Mouse (Mus musculus) left cerebral cortex, postnatal 4 days (tissue): ENCODE data around the gene Ctnna3. TPM values are rescaled to one million over a fixed set of nuclear protein-coding genes. Genes with fewer than 3 reads are reported as not detected.

Experiments
- DNase-seq: peaks from one replicate; pipeline ENCODE4 v3.0.0-alpha.2; 2022
- intact Hi-C: fragments of 180-260 bp; cut with DNase I; formaldehyde crosslinking; loops from one replicate; pipeline ENCODE4 v1.15.1; 2025
- total RNA-seq, 2 experiments: library from RNA; stranded (reverse); gene quantifications; 2 replicates each; pipeline ENCODE4 v1.2.3; 2021

Ctnna3 gene
- total RNA-seq, 2 experiments from 2014 or later = 0.66 to 0.90 TPM

DNA sequence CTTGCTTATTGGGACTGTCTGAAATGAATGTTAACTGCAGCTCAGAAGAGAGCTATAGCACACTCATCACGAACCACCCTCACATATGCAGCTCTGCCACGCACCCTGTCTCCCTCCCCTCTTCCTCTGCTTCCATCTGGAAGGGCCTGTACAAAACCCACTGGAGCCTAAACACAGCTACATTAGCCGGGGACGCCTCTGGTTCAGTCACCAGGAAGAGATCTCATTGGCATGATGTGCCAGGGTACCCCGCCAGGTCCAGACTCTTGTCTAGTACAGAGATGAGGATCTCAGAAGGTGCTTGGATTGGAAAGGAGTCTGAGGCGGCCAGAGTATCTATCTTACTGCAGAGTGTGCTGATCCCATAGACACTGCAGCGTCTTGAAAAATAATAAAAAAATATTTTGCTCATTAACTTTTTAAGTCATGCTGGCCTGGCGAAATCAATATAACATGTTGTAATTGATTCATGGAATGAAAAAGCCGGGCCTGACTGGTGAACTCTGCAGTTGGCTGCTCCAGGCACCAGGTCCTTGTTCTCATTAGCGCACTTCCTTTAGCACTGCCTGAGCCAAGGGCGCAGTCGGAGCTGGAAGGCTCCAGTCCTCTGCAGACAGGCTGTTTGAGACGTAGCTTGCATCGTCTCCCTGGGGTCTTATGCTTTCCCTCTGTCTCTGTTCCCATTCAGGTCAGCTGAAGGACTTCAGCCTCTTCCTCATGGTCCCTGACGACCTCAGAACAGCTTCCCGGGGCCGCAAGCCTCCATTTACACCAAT lies 610.0 kb downstream of the Ctnna3 start:
- DNase-seq = peak; percentile 76
- intact Hi-C loops = no loop called here

GRCm38 (mm10) chr10:64041218-64041617 lies 611.3 kb downstream of the Ctnna3 start:
- no peak for DNase-seq
- intact Hi-C loops = no loop called here

DNA sequence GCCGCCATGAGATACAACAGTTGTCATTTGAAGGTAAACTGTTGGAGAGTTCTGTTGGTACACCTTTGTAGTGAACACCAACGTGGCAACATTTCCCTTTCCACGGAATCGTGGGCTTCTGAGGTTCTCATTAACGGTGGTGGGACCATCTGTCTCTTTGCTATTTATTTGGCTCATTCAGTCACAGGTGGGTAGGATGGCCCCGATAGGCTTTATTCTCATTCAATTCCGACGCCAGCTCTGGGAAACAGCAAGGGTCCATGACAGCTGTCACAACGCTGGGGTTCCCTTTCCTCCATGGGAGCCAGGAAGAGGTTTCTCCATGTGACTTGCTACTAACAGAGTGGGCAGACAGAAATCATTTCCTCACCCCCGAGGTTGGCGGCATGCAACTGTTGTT lies 612.0 kb downstream of the Ctnna3 start:
- peak; percentile 51 for DNase-seq
- intact Hi-C loops = no loop called here

DNA sequence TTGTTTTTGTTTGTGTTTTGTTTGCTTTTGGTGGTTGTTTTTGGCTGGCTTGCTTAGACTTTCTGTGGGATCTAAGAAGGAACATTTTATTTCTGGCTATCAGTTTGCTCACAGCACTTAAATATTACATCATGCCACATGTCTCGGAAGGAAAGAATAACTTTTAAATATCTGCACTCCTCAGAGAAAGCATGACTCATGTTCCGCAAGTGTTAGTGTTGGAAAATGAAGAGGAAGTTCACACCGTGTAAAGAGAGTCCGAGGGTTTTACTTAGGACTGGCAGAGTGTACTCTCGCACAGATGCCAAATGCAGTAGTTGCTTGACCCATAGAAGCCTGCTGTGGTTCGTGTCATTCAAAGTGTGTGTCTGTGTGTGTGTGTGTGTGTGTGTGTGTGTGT lies 619.3 kb downstream of the Ctnna3 start:
- no peak for DNase-seq
- intact Hi-C loops = no loop called here

DNA sequence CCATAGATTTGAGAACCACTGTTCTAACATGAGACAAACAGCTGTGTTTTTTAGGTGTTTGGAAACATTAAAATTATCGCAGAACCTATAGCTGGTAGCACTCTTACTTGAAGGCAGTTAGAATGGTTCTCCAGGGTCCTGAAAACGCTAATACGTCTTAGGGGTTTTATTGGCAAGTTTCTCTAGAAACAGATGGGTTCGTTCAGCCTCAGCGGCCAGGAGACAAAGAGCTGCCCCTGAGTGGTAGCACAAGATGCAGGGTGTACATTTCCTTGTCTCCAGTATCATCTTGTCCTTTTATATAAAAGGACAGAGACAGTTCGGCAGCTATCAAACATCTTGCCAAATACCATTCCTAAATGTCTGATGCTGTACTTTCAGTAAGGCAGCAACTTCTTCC lies 620.0 kb downstream of the Ctnna3 start:
- intact Hi-C loops = no loop called here
- peak; percentile 39 for DNase-seq

DNA sequence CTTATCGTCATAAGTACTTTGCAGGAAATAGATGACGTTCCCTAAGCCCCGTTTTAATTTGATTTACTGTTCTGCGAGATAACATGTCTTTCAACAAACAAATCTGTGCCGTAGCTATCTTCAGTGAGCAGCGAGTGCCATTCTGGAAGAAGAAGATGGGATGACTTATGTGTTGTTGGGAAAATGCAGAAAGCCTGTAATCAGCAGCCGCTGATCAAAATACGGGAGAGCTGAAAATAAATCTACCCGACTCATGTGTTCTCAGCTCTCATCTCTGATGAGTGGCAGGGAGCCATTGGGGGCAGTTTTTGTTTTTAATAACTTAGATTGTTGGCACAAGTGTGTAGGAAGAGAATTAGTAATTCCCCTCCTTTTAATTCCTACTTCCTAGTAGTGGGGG lies 633.8 kb downstream of the Ctnna3 start:
- intact Hi-C loops = no loop called here
- DNase-seq = no peak

GRCm38 (mm10) chr10:64075944-64076343 lies 646.0 kb downstream of the Ctnna3 start:
- intact Hi-C loops = no loop called here
- DNase-seq = peak; percentile 65

DNA sequence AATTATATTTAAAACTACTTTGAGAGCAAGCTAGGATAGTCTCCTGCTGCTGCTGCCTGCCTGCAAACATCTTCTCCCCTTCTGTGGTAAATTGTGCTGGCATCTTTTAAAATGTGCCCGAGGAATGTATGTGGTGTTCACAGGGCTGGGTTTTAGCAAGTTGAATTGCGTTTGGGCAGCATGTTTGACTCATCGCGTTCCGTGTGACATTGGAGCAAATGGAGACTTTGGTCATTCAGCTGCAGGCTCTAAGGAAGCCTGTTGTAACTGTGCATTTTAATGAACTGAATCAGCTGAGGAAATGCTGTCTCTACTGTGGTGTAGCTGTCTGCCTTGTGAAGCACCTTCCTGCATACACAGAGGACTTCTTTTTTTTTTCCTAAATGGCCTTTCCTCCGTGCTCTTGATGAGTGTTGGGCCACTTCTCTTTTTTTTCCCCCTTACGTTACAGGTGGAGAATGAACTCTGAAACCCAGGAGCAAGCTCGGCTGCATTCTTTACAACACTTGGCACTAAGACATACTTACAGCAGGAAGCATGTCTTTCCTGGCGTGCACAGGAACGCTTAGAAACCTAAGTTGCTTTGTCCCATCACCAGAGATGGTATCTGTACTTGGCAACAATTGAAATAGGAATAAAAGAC lies 646.6 kb downstream of the Ctnna3 start:
- no peak for DNase-seq
- intact Hi-C loops = no loop called here

DNA sequence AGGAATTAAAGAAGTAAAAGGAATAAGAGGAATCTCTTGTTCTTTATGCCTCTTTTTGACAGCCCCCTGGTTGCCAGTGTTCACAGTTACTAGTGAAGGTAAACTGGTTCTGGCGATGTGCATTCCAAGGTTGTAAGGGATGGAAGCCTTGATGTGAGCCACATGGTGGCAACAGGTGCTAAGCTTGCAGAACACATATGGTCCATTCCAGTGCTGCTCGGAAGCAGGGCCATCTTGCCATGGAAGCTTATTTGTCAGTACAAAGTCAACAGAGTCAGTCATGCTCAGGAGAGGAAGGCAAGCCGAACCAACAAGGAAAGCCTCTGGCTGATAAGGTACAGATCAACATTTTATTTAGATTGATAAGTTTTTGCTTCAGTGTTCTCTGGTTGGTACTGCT lies 652.4 kb downstream of the Ctnna3 start:
- intact Hi-C loops = loop anchor here (5.0 kb wide), 1 partner anchor 500 kb away; no protein-coding TSS in a partner anchor
- no peak for DNase-seq

DNA sequence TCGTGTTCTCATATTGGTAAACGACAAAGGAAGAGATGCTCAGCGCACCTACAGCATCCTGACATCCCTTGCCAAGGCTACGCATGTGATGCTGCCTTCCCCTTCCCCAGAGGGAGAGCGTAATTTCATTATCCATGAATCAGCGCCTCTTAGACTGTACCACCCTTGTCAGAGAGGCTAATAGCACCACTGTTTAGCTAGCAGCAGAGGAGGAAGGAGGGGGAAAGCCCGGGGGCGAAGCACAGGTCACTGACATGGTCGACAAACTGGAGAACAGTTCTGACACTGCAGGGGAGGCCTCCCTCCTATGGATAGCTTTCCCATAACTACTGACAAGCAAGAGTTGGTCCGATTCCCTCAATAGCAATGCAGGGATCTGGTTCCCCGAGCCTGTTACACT lies 653.9 kb downstream of the Ctnna3 start:
- intact Hi-C loops = loop anchor here (5.0 kb wide), 1 partner anchor 502 kb away; no protein-coding TSS in a partner anchor

DNA sequence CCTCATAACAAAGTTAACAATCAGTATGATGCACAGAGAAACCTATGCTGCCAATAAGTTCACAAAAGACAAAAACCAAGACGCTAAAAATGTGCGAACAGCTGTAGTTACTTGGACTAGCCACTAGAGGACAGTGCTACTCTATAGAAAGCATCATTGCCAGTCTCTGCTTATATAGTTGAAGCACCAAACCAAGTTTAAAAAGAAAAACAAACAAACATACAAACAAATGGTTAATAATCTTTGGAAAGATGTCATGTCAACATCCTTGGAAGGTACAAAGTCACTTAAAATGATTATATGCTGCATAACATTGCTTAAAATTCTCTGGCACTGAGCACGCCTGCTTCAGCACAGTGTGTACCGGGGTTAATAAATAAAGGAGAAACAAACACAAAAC lies 654.6 kb downstream of the Ctnna3 start:
- no peak for DNase-seq
- intact Hi-C loops = loop anchor here (5.0 kb wide), 1 partner anchor 502 kb away; no protein-coding TSS in a partner anchor

More for the DNA sequence above, 653.9 kb downstream of the Ctnna3 start:
- peak; percentile 19 for DNase-seq

DNA sequence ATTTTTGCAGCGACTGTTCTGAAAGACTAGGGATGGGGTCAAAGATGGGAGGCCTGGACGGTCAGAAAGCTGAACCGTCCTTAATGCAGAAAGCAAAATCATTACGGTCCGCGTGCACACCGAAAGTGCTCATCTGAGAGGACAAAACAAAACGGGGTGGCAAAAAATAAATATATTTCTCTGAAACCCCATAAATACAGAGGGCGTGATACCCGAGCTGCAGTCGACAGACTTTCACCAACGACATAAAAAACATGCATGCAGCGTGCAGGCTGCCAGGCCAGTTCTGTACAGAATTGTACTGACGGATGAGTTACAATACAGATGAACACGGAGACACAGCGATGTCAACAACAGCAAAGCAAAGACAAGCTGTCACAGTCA lies 656.3 kb downstream of the Ctnna3 start:
- intact Hi-C loops = no loop called here
- no peak for DNase-seq

DNA sequence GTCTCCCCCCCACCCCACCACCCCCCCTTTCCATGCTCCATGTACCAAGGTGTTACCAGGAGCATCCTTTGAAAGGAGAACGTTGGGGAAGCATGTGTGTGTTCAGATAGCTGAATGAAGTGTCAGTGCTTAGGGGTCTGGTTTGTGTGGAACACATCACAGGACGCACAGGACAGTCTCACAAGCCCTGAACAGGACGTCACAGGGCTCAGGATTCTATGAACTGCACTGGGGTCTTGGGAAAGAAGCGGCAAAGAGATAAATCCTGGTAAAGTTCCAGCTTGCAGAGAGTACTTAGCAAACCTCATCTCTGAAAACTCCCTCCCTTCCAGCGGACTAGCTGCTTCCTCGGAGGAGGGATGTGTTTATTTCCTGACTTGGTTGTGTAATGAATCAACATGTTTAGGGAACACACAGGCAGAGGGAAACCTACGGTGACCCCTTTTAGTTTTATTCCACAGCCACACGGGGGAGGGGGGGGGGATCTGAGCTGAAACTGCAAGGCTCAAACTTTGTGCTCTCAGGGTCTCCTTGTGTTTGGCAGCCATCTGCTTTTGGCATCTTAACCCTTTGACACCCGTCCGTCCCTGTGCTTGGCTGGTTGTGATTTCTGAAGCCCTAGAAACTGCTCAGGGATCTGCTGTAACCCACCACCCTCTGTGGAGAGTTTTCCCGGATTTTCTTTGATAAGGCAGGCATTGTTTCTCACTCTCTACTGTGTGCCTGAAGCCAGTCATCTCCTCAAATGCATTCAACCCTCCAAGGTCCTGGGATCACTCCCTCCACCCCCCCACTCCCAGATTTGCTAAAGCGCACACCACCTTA lies 656.9 kb downstream of the Ctnna3 start:
- no peak for DNase-seq
- intact Hi-C loops = no loop called here

DNA sequence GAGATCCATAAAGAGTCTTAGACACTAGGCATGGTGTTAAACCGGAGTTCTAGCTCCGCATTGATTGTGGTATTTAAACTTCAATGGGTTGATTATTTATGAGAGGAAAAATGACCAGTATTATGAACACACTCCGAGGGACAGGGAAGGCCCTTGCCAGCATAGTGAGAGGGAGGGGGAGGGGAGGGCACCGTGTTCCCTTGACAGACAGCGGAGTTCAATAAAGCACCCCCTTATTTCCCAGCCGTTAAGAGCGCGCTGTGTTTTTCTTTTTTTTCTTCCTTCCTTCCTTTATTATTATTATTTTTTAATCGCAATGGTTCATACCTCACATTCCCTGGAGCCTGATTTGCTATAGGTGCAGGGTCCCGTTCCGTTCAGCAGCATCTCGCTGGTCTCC lies 657.6 kb downstream of the Ctnna3 start:
- peak; percentile 50 for DNase-seq
- intact Hi-C loops = no loop called here

GRCm38 (mm10) chr10:64087936-64088773 lies 658.3 kb downstream of the Ctnna3 start:
- intact Hi-C loops = no loop called here
- peak; percentile 25 for DNase-seq

GRCm38 (mm10) chr10:64088774-64089460 lies 659.0 kb downstream of the Ctnna3 start:
- DNase-seq = no peak
- intact Hi-C loops = no loop called here

DNA sequence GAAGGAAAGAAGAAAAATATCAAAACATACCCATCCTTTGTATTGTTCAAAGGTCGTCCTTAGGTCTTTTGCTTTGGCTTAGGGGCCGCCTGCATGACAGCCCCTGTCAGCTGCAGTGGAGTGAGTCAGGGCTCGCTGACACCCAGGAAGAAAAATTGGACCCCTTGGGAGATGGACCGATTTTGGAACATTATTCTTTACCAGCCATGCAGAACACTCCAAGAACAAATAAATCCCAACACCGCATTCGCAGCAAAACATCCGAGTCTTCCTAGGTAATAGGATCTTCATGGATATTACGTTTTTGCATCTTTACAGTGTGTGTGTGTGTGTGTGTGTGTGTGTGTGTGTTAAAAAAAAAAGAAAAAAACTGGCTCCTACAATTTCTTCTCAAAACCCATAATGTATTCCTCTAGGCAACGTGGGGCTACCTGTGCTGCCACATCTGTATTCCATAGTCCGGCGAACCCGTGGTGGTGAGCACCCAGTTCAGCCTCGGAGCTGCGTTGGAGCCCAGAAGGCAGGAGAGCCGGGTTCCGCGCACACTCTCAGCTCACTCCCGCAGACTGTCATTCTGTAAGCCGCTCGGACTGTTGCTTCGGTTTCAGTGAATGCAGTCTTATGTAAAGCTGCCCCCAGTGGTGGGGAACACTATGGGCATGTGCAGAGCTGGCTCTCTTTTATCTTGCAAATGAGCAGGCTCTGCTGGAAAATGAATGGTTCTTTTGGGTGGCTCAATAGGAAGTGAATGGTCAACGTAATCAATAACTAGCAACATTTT lies 660.0 kb downstream of the Ctnna3 start, which contains the start of gene Lrrtm3:
Lrrtm3 (minus strand) TSS at position 598 of the 781 bp plus-strand sequence.
- intact Hi-C loops = no loop called here

DNA sequence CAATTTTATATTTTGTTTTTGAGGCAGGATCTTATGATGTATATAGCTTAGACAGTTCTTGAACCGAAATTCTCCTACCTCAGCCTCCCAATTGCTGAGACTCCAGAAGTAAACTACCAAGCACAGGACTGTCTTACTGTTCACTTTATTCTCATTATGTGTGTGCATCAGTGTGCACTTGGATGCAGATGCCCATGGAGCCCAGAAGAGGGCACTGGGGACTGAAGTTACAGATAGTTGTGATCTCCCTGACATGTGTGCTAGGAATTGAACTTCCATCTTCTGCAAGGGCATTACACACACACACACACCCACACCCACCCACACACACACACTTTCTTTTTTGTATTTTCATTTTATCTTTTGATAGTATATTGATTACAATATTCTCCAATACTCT lies 666.6 kb downstream of the Ctnna3 start:
- intact Hi-C loops = no loop called here
- no peak for DNase-seq

More for the DNA sequence above, 660.0 kb downstream of the Ctnna3 start, which contains the start of gene Lrrtm3:
- peak; percentile 80 for DNase-seq

- intact Hi-C loops = no loop called here
- no peak for DNase-seq
Observed at GRCm38 (mm10) chr10:64115246-64115645, 685.3 kb downstream of the Ctnna3 start.
